Mouse (Mus musculus) ES-Bruce4 (cell line): ENCODE measurements around the gene Prkd2. TPM values are rescaled to one million over a fixed set of nuclear protein-coding genes. Genes with fewer than 3 reads are reported as not detected.

Experiments used
- H3K27ac ChIP-seq: 2 replicates; pipeline ENCODE4 v1.5.1; 2012; ENCODE audit warnings: low read length, inconsistent platforms; ENCODE audit not compliant: insufficient read depth
- H3K27me3 ChIP-seq: 2 replicates; pipeline ENCODE4 v1.6.1; 2012; ENCODE audit warnings: mild to moderate bottlenecking, low read length, inconsistent platforms; ENCODE audit not compliant: control insufficient read depth, poor library complexity, insufficient read depth, severe bottlenecking
- H3K36me3 ChIP-seq: 2 replicates; pipeline ENCODE4 v1.6.1; 2012; ENCODE audit warnings: inconsistent platforms, mild to moderate bottlenecking, low read length, moderate library complexity; ENCODE audit not compliant: control insufficient read depth, poor library complexity, insufficient read depth, severe bottlenecking
- H3K4me1 ChIP-seq: one replicate; pipeline ENCODE4 v1.8.1; 2011; ENCODE audit warnings: low read length; ENCODE audit not compliant: control insufficient read depth, insufficient read depth
- H3K4me3 ChIP-seq: 2 replicates; pipeline ENCODE4 v1.5.1; 2011; ENCODE audit warnings: low read depth, mild to moderate bottlenecking, low read length
- H3K9ac ChIP-seq: 2 replicates; pipeline ENCODE4 v1.6.1; 2012; ENCODE audit warnings: low read depth, mild to moderate bottlenecking, inconsistent platforms; ENCODE audit not compliant: poor library complexity, severe bottlenecking
- H3K9me3 ChIP-seq: replicated peaks from 2 replicates; pipeline ENCODE4 v1.6.1; 2012; ENCODE audit warnings: mild to moderate bottlenecking, low read length, inconsistent platforms; ENCODE audit not compliant: control insufficient read depth, poor library complexity, insufficient read depth, severe bottlenecking
- CTCF ChIP-seq: IDR thresholded peaks from one replicate; pipeline ENCODE4 v1.8.1; 2011; ENCODE audit warnings: low read depth, low read length
- EP300 ChIP-seq: IDR thresholded peaks from 2 replicates; pipeline ENCODE4 v1.6.1; 2011; ENCODE audit warnings: low read depth, low read length; ENCODE audit not compliant: insufficient read depth
- POLR2A ChIP-seq: IDR thresholded peaks from one replicate; pipeline ENCODE4 v1.8.1; 2011; ENCODE audit warnings: low read length; ENCODE audit not compliant: insufficient read depth
- polyA plus RNA-seq: library from polyadenylated mRNA; stranded (reverse); fragments of >200 nt; gene quantifications from 2 replicates; pipeline ENCODE4 v1.2.4, GENCODE M21; 2011; ENCODE audit warnings: low read depth; ENCODE audit not compliant: missing spikeins, insufficient read depth, insufficient read length

Prkd2 gene
- polyA plus RNA-seq, 1 experiment: 18.5 TPM

DNA sequence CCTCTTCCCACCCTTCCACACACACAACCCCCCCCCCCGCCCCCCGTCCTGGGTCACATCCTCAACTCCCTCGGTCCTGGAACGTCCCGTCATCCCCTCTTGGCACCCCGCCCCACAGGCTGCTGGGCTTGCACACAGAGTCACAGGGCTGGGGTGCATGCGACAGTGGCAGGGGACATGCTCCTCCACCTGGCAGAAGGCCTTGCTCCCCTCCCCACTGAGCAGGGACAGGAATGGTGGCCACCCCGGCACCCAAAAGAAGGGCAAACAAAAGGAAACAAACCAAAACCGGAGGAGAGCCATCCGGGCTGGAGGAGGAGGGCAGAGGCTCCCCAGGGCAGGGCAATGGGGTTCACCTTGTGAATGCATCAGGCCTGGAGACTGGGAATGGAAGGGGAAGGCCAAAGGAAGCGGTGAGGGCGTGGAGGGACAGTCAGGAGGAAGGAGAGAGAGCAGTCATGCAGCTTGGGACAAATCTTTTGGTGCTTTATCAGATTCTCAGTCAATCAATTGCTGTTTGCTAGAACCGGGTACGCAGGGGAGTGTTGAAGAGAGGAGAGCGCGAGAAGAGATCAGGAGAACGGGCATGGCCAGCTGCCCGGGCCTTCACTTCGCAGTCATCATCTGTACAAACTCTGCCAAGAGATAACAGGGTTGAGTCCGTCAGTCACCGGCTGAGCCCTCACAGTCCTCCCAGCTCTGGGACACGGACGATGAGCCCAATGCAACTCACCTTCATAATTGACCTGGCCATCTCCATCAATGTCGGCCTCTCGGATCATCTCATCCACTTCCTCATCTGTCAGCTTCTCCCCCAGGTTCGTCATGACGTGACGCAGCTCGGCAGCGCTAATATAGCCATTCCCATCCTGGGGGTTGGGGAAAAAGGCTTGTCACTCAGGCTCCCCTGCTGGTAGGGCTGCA lies 73.9 kb downstream of the Prkd2 start:
- Histone ChIP-seq H3K4me3 (no peak overlapping the region), H3K36me3 (peaks cover 17% of the 10 kb centered on the region), H3K9ac (no peak overlapping the region), H3K4me1 (peaks cover 4% of the 10 kb centered on the region), H3K27ac (no peak overlapping the region), H3K9me3 (no peaks in the 10 kb centered on the region), H3K27me3 (no peaks in the 10 kb centered on the region)
- TF ChIP-seq POLR2A: no peak
- TF ChIP-seq EP300: no peak
- TF ChIP-seq CTCF: no peak

GRCm38 (mm10) chr7:16917447-16917846 lies 74.7 kb downstream of the Prkd2 start:
- H3K9ac ChIP-seq: no peak overlapping the region
- no peaks in the 10 kb centered on the region for H3K9me3 ChIP-seq
- H3K27me3 ChIP-seq: no peaks in the 10 kb centered on the region
- H3K4me1 ChIP-seq: peaks cover 4% of the 10 kb centered on the region
- no peak for TF ChIP-seq CTCF
- no peak for TF ChIP-seq POLR2A
- no peak for TF ChIP-seq EP300
- no peak overlapping the region for H3K27ac ChIP-seq
- H3K36me3 ChIP-seq: peaks cover 17% of the 10 kb centered on the region
- no peak overlapping the region for H3K4me3 ChIP-seq

GRCm38 (mm10) chr7:16918014-16918413 lies 75.3 kb downstream of the Prkd2 start:
- no peaks in the 10 kb centered on the region for H3K9me3 ChIP-seq
- no peak overlapping the region for H3K9ac ChIP-seq
- no peak for TF ChIP-seq EP300
- no peak for TF ChIP-seq POLR2A
- TF ChIP-seq CTCF: no peak
- H3K4me1 ChIP-seq: peaks cover 4% of the 10 kb centered on the region
- peaks cover 17% of the 10 kb centered on the region for H3K36me3 ChIP-seq
- H3K27ac ChIP-seq: no peak overlapping the region
- H3K27me3 ChIP-seq: no peaks in the 10 kb centered on the region
- no peak overlapping the region for H3K4me3 ChIP-seq

DNA sequence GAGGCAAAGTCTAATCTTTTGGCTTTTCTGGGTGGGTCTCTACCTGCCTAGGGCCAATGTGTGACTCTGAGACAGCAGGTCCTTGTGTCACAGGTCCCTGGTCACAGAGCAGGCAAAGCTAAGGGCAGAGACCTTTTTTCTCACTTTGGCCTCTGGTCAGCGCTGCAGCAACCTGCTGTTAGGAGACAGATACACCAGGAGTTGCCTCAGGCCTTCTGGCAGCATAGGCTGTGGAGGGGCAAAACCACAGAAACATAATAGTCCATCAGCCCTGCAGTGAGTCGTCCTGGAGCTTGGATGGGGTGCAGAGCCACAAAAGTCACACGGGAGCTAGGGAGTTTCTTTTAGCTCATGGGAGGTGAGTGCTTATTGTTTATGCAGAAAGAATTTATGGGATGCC lies 76.0 kb downstream of the Prkd2 start:
- Histone ChIP-seq H3K4me3 (no peak overlapping the region), H3K36me3 (peaks cover 17% of the 10 kb centered on the region), H3K4me1 (peaks cover 4% of the 10 kb centered on the region), H3K27ac (no peak overlapping the region), H3K9ac (no peak overlapping the region), H3K27me3 (no peaks in the 10 kb centered on the region), H3K9me3 (no peaks in the 10 kb centered on the region)
- TF ChIP-seq POLR2A (no peak), EP300 (no peak), CTCF (no peak)

GRCm38 (mm10) chr7:16919395-16920149 lies 76.9 kb downstream of the Prkd2 start:
- H3K4me1 ChIP-seq: peaks cover 4% of the 10 kb centered on the region
- TF ChIP-seq CTCF: no peak
- TF ChIP-seq EP300: no peak
- TF ChIP-seq POLR2A: no peak
- no peaks in the 10 kb centered on the region for H3K9me3 ChIP-seq
- no peak overlapping the region for H3K27ac ChIP-seq
- peaks cover 17% of the 10 kb centered on the region for H3K36me3 ChIP-seq
- no peaks in the 10 kb centered on the region for H3K27me3 ChIP-seq
- H3K9ac ChIP-seq: no peak overlapping the region
- H3K4me3 ChIP-seq: no peak overlapping the region

Other genes starting within 250 kb of the Prkd2 start
- gene Arhgap35, start 227.9 kb upstream of the Prkd2 start, polyA plus RNA-seq: 47.9 and 48.5 TPM in 2 replicates
- gene Ceacam15, start 167.2 kb upstream of the Prkd2 start, polyA plus RNA-seq: not detected in 2 replicates
- gene Ceacam9, start 121.0 kb upstream of the Prkd2 start, polyA plus RNA-seq: not detected in 2 replicates
- 88.3 and 91.5 TPM in 2 replicates for gene Ap2s1, start 104.5 kb upstream of the Prkd2 start, polyA plus RNA-seq
- gene Slc1a5, start 61.6 kb upstream of the Prkd2 start, polyA plus RNA-seq: 101 and 108 TPM in 2 replicates
- 53.5 and 55.5 TPM in 2 replicates for gene Strn4, start 27.0 kb upstream of the Prkd2 start, polyA plus RNA-seq
- 14.7 and 17.4 TPM in 2 replicates for gene Fkrp, start 26.2 kb upstream of the Prkd2 start, polyA plus RNA-seq
- 19.2 and 20.8 TPM in 2 replicates for gene Dact3, start 32.4 kb downstream of the Prkd2 start, polyA plus RNA-seq
- gene Gng8, start 48.9 kb downstream of the Prkd2 start, polyA plus RNA-seq: 4.5 and 4.6 TPM in 2 replicates
- not detected in 2 replicates for gene Ptgir, start 63.6 kb downstream of the Prkd2 start, polyA plus RNA-seq
- 358 and 368 TPM in 2 replicates for gene Calm3, start 81.2 kb downstream of the Prkd2 start, polyA plus RNA-seq
- 1.5 and 1.6 TPM in 2 replicates for gene Pnmal2, start 101.8 kb downstream of the Prkd2 start, polyA plus RNA-seq
- not detected in 2 replicates for gene Pnmal1, start 116.8 kb downstream of the Prkd2 start, polyA plus RNA-seq
- gene Gm42372, start 140.2 kb downstream of the Prkd2 start, polyA plus RNA-seq: 1.1 and 1.2 TPM in 2 replicates
- 4.2 and 4.4 TPM in 2 replicates for gene Ccdc8, start 149.8 kb downstream of the Prkd2 start, polyA plus RNA-seq
- 106 and 107 TPM in 2 replicates for gene Ppp5c, start 185.0 kb downstream of the Prkd2 start, polyA plus RNA-seq
- 11.9 and 14.0 TPM in 2 replicates for gene Hif3a, start 219.5 kb downstream of the Prkd2 start, polyA plus RNA-seq
- gene Psg16, start 231.1 kb downstream of the Prkd2 start, polyA plus RNA-seq: 0.29 and 3.3 TPM in 2 replicates